Mouse (Mus musculus) hindbrain, embryonic 14.5 days (tissue): ENCODE data around the gene Gnai2. TPM values are rescaled to one million over a fixed set of nuclear protein-coding genes. Genes with fewer than 3 reads are reported as not detected.

Experiments
- ATAC-seq: fragments of 200-750 bp; cut with Nextera tagmentation; 2 replicates; pipeline ENCODE4 v1.8.0; 2017; ENCODE audit warnings: moderate number of reproducible peaks, mild to moderate bottlenecking, moderate TSS enrichment, moderate library complexity; ENCODE audit not compliant: low FRiP score
- DNase-seq: peaks from one replicate; pipeline ENCODE4 v3.0.0-alpha.2; 2015; ENCODE audit warnings: low spot score
- H3K27ac ChIP-seq: fragments of 300-500 bp; sonication (generic); 2 replicates; pipeline ENCODE4 v1.5.1; 2014; ENCODE audit warnings: mild to moderate bottlenecking, moderate library complexity
- H3K27me3 ChIP-seq: fragments of 300-500 bp; sonication (generic); 2 replicates; pipeline ENCODE4 v1.6.1; 2014; ENCODE audit warnings: mild to moderate bottlenecking, low read length, mixed read lengths; ENCODE audit not compliant: control insufficient read depth, insufficient read depth
- H3K36me3 ChIP-seq: fragments of 300-500 bp; sonication (generic); replicated peaks from 2 replicates; pipeline ENCODE4 v1.6.1; 2014; ENCODE audit not compliant: control insufficient read depth, insufficient read depth
- H3K4me1 ChIP-seq: fragments of 300-500 bp; sonication (generic); replicated peaks from 2 replicates; pipeline ENCODE4 v1.6.1; 2014; ENCODE audit warnings: antibody characterized with exemption, low read length, mixed read lengths; ENCODE audit not compliant: control insufficient read depth, insufficient read depth
- H3K4me2 ChIP-seq: fragments of 300-500 bp; sonication (generic); replicated peaks from 2 replicates; pipeline ENCODE4 v1.6.1; 2014; ENCODE audit warnings: mild to moderate bottlenecking, moderate library complexity
- H3K4me3 ChIP-seq: fragments of 300-500 bp; sonication (generic); replicated peaks from 2 replicates; pipeline ENCODE4 v1.5.1; 2014; ENCODE audit warnings: mild to moderate bottlenecking, low read length
- H3K9ac ChIP-seq: fragments of 300-500 bp; sonication (generic); 2 replicates; pipeline ENCODE4 v1.6.1; 2014
- H3K9me3 ChIP-seq: fragments of 300-500 bp; sonication (generic); 2 replicates; pipeline ENCODE4 v1.6.1; 2016; ENCODE audit warnings: low read length; ENCODE audit not compliant: control insufficient read depth
- WGBS: fragments of 180-500 bp; shearing (Covaris S2); extraction: QIAGEN DNeasy Blood & Tissue Kit; methylation state at CpG from one replicate; pipeline ENCODE4 v1.1.7; 2014; 5-methylcytosine and 5-hydroxymethylcytosine counted together
- polyA plus RNA-seq: library from polyadenylated mRNA; unstranded; fragments of >200 nt; fragmentation: Nextera tagmentation; extraction: Ambion mirVana; gene quantifications from 2 replicates; pipeline ENCODE4 v1.2.1, GENCODE M21; 2014

The Gnai2 gene
- polyA plus RNA-seq, 1 experiment from 2014 or later: 282 TPM

DNA sequence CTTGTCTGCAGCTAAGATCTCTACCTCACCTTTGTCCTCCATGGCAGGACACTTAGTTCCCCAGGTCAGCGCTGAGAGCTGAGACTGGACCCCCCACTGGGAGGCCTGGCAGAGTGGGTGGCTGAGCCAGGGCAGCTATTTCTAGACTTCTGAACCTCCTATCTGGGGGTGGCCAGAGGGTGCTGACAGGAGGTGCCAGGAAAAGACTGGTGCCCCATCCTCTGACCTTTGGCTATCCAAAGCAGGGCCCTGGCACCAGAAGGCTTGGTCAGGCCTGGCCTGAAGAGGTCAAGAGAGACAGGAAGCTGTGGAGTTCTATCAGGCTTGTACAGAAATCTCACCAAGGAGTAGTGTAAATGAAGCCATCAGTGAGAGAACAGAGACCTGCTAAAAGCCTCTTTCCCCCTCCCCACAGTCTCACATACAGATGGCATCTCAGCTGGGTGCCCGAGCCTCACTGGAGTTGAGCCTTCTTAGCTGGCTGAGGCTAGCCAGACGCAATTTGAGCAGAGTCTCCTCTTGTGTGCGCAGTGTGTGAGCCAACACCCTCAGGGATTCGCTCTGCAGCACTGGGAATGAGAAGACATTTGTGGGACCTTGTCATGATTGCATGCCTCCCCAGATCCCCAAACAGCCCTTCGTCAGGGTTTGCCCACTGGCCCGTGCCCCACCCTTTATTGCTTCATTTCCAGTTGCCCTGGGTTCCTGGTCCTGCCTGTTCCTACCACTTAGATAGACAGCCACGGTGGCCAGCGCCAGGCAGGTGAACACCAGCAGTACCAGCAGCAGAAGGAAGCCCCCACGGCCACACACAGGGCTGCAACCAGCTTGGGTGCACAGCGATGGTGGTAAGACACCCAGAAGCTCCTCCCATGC, 41.8 kb downstream of the Gnai2 start:
- H3K4me3 ChIP-seq: no peak overlapping the region
- H3K9ac ChIP-seq: no peak overlapping the region
- peaks cover 36% of the 10 kb centered on the region for H3K36me3 ChIP-seq
- H3K27me3 ChIP-seq: no peaks in the 10 kb centered on the region
- H3K9me3 ChIP-seq: no peaks in the 10 kb centered on the region
- no peak overlapping the region for H3K4me2 ChIP-seq
- peaks cover 4% of the 10 kb centered on the region for H3K4me1 ChIP-seq
- ATAC-seq (no peak), DNase-seq (no peak)
- WGBS: 75% methylated on average over 11 of the region's 11 CpGs
- H3K27ac ChIP-seq: 0 out of 2 replicates have a peak overlapping the region, but pooled peaks have one; percentile 38

DNA sequence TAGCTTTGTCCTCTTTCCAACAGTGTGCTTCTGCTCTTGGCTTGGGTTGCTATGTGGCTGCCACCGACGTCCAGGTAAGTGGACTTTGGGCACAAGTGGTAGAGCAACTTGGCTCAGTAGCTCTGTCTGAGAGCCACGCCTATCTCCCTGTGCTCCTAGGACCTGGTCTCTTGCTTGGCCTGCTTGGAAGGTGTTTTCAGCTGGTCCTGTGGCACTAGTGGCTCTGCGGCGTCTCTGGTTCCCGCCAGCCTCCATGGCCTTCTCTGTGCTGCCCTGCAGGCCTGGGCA, 44.5 kb downstream of the Gnai2 start:
- Histone ChIP-seq H3K36me3 (peaks cover 36% of the 10 kb centered on the region), H3K27me3 (no peaks in the 10 kb centered on the region), H3K4me3 (no peak overlapping the region), H3K4me1 (peaks cover 9% of the 10 kb centered on the region), H3K9ac (no peak overlapping the region), H3K4me2 (no peak overlapping the region), H3K27ac (no peak overlapping the region), H3K9me3 (no peaks in the 10 kb centered on the region)
- 92% methylated on average over 6 of the region's 6 CpGs for WGBS
- ATAC-seq (no peak), DNase-seq (no peak)

DNA sequence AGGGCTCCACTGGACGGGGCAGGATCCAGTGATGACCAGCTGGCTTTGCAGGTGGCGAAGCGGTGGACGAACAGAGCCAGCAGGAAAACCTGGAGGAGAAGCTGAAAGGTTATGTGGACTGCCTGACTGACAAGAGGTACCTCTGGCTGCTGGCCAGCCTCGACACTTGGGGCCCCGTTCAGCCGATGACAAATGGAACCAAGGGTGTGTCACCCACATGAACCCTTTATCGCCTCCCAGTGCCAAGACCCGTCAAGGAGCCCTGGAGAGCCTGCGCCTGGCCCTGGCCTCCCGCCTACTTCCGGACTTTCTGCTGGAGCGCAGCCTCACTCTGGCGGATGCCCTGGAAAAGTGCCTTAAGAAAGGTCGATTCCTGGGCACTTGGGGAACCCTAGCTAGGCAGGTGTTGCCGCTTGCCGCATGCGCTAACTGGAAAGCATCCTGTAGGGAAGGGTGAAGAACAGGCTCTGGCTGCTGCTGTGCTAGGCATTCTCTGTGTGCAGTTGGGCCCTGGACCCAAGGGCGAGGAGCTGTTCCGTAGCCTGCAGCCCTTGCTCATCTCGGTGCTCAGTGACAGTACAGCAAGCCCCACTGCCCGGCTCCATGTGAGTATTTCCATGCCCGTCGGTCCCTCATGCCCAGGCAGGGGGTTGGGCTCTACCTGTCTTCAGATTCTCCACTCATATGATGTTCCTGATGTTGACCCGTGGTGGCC, 45.0 kb downstream of the Gnai2 start:
- H3K27me3 ChIP-seq: no peaks in the 10 kb centered on the region
- no peak overlapping the region for H3K9ac ChIP-seq
- no peaks in the 10 kb centered on the region for H3K9me3 ChIP-seq
- H3K27ac ChIP-seq: no peak overlapping the region
- H3K36me3 ChIP-seq: peaks cover 36% of the 10 kb centered on the region
- ATAC-seq (no peak), DNase-seq (no peak)
- H3K4me3 ChIP-seq: no peak overlapping the region
- H3K4me2 ChIP-seq: no peak overlapping the region
- 94% methylated on average over 25 of the region's 25 CpGs for WGBS
- peaks cover 9% of the 10 kb centered on the region for H3K4me1 ChIP-seq

DNA sequence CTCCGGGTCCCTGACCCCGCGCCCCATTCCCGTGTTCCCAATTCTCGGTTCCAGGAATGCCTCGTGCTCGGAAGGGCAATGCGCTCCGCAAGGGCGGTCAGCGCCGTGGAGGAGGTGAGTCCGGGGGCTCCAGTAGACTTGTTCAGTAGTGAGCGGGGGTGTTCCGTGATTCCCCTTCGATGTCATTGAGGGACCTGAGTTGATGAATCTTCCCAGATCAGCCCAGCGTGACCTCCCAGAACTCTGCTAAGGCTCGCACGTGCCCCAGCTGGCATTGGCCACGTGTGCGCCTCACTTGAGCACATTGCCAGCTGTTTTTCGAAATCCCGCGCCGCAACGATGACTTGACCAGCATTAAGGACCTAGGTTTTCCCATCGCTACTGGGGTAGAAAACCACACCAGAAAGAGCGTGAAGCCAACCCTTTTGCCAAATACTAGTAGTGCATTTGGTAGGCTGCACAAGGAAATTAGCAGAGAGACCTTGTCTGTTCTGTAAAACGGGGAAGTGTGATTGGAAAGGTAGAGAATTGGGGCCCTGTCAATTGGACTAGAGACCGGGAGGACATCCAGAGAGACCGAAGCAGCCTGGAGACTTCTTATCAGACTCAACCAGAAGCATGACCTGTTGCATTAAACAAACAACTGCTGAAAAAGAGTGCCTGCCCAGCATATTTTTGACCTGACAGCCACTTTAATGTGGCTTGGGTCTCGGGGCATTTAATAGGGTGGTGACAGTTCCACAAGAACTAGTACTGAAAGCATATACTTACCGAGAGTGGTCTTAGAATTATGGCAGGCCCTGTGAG, 47.1 kb downstream of the Gnai2 start:
- WGBS: 5% methylated on average over 33 of the region's 33 CpGs
- ATAC-seq (peak; percentile 42), DNase-seq (peak; percentile 41)
- Histone ChIP-seq H3K27me3 (no peaks in the 10 kb centered on the region), H3K9ac (peak overlapping the region; percentile 51), H3K4me3 (peak overlapping the region; percentile 59), H3K36me3 (peaks cover 28% of the 10 kb centered on the region), H3K27ac (no peak overlapping the region), H3K9me3 (no peaks in the 10 kb centered on the region), H3K4me1 (peaks cover 9% of the 10 kb centered on the region), H3K4me2 (peak overlapping the region; percentile 90)

DNA sequence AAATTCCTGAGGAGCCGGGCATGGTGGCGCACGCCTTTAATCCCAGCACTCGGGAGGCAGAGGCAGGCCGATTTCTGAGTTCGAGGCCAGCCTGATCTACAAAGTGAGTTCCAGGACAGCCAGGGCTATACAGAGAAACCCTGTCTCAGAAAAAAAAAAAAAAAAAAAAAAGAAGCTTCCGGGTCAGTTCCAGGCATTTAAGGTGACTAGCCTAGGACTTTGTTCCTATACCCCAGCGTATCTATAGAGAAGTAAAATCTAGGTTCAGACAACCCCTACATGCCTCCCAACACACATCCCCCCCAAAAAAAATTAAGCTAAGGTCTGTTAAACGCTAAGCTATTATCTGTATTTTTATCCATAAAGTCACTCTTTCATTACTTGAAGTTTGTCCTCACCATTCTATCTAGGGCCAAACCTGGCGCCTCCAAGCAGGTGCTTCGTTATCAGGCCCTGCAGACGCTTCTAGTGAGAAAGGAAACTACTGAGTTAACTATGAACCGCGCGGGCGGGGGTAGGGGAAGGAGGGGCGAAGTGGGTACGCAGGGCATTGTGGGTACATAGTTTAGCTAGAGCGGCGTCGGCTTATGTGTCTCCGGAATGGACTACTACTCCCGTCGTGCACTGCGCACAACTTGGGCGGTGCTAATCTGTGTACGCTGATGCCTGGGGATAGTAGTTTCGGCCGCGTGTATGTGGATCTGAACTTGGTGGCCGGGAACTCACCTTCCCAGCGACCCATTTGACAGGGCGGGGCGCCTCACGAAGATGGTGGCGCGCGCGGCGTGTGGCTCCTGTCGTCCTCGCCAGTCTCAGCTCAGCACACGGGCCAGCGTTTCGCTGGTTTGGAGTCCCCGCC, 48.0 kb downstream of the Gnai2 start, which contains the start of gene Ifrd2:
Gene Ifrd2 (plus strand): TSS at position 669 of the 859 bp plus-strand sequence.
- H3K9me3 ChIP-seq: no peaks in the 10 kb centered on the region
- H3K4me1 ChIP-seq: peaks cover 9% of the 10 kb centered on the region
- peak within 1 kb of the TSS; percentile 59 for H3K4me3 ChIP-seq
- peak within 1 kb of the TSS; percentile 51 for H3K9ac ChIP-seq
- ATAC-seq (peak; percentile 98), DNase-seq (peak; percentile 97)
- no peaks in the 10 kb centered on the region for H3K27me3 ChIP-seq
- H3K4me2 ChIP-seq: peak within 1 kb of the TSS; percentile 90
- WGBS: 14% methylated on average over 46 of the region's 46 CpGs
- H3K36me3 ChIP-seq: peaks cover 21% of the 10 kb centered on the region
- H3K27ac ChIP-seq: no peak within 1 kb of the TSS

DNA sequence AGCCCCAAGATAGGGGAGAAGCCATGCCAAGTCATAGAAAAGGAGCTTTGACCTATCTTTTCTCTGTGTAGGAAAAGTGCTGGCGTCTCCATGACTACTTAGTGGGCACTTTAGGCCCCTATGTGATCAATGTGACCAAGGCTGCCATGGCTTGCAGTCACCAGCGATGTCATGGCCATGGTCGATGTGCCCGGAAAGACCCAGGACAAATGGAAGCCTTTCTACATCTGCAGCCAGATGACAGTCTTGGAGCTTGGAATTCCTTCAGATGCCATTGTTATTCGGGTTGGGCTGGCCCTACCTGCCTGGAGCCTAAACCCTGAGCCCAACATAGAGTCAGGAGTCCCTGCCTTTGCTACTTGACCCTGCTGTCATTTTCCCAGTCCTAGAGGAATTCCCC, 48.7 kb downstream of the Gnai2 start:
- WGBS: 91% methylated on average over 5 of the region's 5 CpGs
- Histone ChIP-seq H3K27me3 (no peaks in the 10 kb centered on the region), H3K4me2 (no peak overlapping the region), H3K4me1 (peaks cover 12% of the 10 kb centered on the region), H3K4me3 (no peak overlapping the region), H3K9me3 (no peaks in the 10 kb centered on the region), H3K27ac (no peak overlapping the region), H3K36me3 (peaks cover 14% of the 10 kb centered on the region), H3K9ac (no peak overlapping the region)
- DNase-seq (no peak), ATAC-seq (no peak)

DNA sequence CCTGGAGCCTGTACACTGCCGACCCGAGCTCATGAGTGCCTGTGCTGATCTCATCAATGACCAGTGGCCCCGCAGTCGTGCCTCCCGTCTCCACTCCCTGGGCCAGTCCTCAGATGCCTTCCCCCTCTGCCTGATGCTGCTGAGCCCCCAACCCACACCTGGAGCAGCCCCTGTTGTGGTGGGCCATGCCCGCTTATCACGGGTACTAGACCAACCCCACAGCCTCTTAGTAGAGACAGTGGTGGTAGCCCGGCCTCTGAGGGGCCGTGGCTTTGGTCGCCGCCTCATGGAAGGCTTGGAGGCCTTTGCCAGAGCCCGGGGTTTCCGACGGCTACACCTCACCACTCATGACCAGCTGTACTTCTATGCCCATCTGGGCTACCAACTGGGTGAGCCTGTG, 52.0 kb downstream of the Gnai2 start:
- Histone ChIP-seq H3K4me3 (no peak overlapping the region), H3K4me1 (peaks cover 20% of the 10 kb centered on the region), H3K27me3 (no peaks in the 10 kb centered on the region), H3K9ac (no peak overlapping the region), H3K27ac (no peak overlapping the region), H3K9me3 (no peaks in the 10 kb centered on the region), H3K4me2 (no peak overlapping the region), H3K36me3 (no peaks in the 10 kb centered on the region)
- ATAC-seq: no peak
- 92% methylated on average over 14 of the region's 14 CpGs for WGBS
- no peak for DNase-seq

DNA sequence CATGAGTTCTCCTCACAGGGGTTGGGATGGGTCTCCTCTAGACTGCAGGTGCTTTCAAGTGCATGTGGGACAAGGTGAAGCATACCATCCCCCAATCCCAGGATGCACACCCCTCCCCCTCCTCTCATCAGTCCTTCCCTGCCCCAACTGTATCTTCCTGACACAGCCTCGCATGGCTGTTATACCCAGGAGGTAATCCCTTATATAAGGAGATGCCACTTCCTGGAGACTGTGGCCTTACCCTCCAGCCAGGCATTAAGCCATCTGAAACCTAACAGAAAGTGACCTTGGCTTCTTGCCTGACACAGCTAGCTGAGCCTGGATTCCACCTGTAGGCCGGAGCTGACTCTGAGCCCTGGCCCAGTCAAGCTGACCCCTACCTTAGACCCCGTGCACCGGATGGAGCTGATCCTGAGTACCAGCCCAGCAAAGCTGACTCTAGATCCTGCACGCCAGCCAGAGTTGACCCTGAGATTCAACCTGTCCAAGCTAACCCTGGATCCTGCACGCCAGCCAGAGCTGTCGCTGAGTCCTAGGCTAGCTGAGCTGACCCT, 52.6 kb downstream of the Gnai2 start:
- 90% methylated on average over 7 of the region's 7 CpGs for WGBS

More for the DNA sequence above, 52.6 kb downstream of the Gnai2 start:
- DNase-seq (no peak), ATAC-seq (no peak)
- Histone ChIP-seq H3K27me3 (no peaks in the 10 kb centered on the region), H3K27ac (no peak overlapping the region), H3K9me3 (no peaks in the 10 kb centered on the region), H3K4me1 (peaks cover 17% of the 10 kb centered on the region), H3K4me3 (no peak overlapping the region), H3K9ac (no peak overlapping the region; the same call in 1 of the 2 replicates), H3K4me2 (no peak overlapping the region), H3K36me3 (no peaks in the 10 kb centered on the region)
